Mouse (Mus musculus): ENCODE data around the gene Dohh. TPM values are rescaled to one million over a fixed set of nuclear protein-coding genes. Genes with fewer than 3 reads are reported as not detected.

The Dohh gene
- total RNA-seq, 2 experiments from 2014 or later: 50.3 to 52.2 TPM

DNA sequence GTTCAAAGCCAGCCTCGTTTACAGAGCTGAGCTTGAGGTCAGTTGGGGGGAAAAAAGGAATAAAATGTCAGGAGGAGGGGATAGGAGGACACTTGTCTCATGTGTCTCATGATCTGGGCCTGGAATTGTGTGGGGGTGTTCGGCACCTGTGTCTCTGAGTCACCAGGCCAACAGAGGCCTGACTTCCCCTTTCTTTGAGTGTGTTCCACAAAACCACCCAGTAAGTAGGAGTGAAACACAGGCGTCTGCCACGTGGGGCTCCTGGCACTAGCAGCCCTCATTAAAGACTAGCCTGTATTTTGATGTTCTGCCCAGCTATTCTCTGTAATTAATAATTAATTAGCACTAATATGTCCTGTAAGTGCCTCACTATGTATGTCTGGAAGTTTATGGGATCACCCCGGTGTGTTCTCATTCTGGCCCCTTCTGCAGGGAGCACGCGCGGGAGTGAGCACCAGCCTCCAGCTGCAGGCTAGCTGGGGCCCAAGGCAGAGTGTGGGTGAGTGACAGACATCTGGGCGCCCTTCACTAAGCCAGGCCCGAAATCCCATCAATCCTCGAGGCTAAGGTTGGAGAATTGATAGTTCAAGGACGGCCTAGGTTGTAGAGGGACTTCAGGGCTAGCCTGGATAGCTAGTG lies 27.8 kb upstream of the Dohh start:
- intact Hi-C loops (cut with DNase I): no loop called here
- no peak for DNase-seq

DNA sequence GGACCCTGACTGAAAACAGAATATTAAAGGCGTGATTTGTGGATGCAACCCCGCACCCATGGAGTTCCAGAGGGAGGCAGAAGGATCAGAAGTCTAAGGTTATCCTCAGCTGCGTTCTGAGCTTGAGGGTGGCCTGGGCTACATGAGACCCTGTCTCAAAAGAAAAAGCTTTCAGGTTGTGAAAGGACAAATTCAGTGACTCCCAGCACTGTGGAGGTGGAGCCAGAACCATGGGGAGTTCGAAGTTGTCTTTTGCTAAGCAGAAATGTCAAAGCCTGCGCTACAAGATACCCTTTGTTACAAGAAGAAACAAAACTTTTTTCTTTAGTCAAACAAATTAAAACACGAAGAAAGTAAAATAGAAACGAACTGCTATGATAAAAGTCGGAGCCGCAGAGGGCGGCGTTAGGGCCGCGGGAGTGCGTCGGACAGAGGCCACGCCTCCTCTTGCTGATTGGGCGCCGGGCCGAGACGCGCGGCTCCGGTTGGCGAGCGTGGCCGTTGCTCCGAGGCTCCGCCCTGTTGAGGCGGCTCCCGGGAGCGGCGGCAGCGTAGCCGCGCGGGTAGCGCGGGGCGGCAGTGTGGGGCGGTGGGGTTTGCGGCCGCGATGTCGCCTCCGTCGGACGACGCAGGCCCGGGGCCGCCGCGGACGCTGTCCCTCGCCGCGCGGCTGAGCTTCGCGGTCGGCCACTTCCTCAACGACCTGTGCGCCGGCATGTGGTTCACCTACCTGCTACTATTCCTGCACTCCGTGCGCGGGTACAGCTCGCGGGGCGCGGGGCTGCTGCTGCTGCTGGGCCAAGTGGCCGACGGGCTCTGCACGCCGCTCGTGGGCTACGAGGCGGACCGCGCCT lies 27.0 kb upstream of the Dohh start, which contains the start of gene Mfsd12:
Gene Mfsd12, plus strand, starts transcription at position 501 of the 854 bp plus-strand sequence.
- intact Hi-C loops (cut with DNase I): no loop called here
- peak; percentile 92 to 93 for DNase-seq

DNA sequence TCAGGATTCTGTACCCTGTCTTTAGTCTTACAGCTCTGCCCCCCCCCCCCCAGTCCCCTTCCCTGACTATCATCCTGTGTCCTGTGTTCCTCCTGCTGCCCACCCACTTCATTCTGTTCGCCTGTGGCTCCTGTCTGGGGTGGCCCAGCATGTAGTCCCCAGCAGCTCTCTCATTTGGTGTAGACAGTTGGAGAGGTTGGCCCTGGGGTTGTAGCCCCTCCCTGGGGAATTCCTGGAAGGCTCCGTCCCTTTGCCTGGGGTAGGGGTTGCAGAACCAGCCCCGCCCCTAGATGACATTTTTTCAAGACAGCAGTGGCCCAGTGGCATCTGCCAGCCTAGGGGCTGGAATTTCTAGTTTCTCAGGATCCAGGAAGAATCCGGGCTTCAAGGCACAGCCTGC lies 26.0 kb upstream of the Dohh start:
- intact Hi-C loops (cut with DNase I): no loop called here
- no peak for DNase-seq

DNA sequence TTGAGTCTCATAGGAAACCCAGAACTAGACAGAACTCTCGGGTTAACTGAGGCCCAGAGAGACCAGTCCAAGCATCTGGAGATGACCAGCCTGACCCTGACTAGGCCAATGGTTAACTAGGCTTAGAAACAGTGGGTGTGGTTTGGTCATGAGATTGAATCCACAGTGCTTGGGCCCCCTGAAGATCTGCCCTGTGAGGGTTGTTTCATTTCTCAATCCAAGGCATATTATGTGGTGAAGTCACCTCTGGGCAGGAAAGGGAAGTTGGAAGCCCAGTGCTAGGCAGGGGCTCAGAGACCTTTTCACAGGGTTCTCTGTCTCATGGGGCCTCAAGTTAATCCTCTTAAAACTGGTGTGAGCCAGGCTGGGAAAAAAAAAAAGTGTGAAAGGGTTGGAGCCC lies 25.4 kb upstream of the Dohh start:
- intact Hi-C loops (cut with DNase I): no loop called here
- DNase-seq: no peak

DNA sequence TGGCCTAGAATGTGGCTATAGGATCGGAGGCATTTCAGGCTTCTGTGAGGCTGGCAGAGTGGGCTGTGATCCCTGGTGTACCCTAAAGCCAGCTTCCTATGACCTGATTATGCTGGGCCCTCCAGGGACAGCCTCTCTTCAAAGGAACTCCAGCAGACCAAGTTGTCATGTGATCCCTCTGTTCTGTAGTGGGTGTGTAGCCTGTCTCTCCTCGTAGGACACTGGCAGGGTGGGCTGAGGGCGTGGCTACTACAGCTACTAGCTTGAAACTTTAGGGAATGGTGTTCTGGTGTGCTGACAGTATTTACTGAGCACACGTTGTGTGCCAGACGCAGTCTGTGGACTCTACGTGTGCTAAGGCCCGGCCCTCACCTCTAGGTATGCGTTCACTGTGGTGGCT lies 23.5 kb upstream of the Dohh start:
- intact Hi-C loops (cut with DNase I): no loop called here
- DNase-seq: no peak

DNA sequence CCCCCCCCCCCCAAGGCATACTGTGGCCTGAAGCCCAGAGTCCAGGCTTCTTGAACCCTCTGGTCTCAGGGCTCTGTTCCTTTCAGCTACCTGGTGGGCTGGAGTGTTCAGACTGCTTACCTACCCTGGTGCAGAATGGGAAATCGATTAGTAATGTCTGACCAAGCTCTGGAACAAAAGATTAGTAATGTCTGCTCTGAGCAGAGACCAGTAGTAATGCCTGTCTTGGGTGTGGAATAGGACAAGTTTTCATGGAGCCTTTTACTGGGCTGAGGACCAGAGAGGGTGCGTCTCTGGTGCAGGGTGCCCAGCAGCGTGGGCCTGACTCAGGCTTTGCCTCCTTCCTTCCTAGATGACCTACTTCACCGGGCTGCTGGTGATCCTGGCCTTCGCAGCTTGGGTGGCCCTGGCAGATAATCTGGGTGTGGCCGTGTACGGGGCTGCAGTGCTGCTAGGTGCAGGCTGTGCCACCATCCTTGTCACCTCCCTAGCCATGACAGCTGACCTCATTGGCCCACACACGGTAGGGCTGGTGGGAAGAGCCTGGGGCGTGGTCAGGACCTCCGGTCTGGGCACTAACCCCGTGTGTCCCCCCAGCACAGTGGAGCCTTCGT lies 21.8 kb upstream of the Dohh start:
- intact Hi-C loops (cut with DNase I): no loop called here
- no peak for DNase-seq

DNA sequence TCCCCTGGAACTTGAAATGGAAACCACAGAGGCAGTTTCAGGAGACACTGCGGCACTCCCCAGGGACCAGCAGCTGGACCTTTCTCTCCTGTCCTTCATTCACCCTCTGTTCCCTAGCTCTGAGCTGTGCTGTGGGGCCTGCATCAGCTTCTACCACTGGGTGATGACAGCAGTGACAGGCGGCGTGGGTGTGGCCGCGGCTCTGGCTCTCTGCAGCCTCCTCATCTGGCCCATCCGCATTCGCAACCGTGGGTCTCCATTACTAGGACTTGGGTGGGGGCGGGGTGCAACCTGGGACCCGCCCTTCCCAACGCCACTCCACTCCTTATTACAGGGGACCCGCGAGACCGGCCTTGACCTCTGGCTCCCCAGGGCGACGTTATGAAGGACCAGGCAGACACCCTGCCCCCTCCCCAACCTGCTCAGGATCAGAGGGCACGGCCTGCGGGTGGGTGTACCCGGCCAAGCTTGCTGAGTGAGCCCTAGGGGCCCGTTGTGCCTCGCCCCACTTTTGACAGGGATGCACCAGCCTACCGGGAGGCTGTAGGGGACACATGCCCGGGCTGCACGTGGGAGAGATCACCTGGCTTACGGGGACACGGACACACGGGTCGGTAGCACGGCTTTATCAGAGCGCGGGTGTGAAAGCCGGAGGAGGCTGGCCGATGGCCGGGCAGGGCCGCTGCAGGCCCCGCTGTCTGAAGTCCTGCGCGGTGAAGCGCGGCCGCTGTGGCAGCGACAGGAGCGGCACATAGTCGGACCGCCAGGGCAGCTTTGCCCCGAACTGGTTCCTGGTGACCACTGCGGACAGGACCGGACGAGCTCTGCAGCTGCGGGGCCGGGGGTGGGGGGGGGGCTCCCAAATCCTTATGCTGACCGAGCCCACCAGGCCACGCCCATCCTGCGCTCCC lies 20.5 kb upstream of the Dohh start:
- intact Hi-C loops (cut with DNase I): no loop called here
- DNase-seq: peak in 1 of 2 experiments; percentile 33

DNA sequence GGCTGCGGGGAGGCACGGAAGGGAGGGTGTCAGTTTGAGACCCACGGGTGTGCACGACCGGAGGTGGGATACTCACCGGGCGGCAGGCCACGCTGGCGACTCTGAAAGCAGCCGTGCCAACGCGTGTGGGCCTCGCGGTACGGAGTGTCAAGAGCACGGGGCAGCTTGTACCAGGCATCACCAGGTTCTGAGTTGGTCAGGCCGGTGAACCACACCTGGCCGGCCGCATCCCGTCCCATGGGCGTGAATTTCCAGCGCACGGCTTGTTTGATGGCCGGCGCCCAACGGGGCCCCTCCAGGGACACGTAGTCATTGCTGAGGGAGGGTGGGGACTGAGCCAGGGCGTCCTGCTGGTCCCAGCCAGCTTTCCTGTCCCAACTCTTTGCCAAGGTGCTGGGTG lies 19.6 kb upstream of the Dohh start:
- peak in 1 of 2 experiments; percentile 49 for DNase-seq
- intact Hi-C loops (cut with DNase I): no loop called here

DNA sequence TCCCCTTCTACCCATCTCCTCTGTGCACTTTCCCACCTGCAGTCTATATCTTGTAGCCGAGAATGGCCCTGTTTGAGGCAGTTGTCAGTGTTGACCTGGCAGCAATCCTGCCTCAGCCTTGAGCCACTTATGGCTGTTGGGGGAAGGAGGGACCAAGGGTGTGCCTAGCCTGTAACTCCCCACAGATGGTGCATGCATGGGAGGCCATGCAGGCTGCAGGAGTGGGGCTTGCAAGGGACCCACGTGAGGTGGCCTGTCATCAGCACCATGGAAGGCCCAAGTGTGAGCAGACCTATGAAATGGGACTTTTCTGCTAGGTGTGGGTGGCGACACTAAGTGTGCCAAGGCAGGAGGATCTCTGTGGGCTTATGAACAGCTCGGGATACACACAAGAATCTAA lies 19.2 kb upstream of the Dohh start:
- intact Hi-C loops (cut with DNase I): no loop called here
- DNase-seq: no peak

DNA sequence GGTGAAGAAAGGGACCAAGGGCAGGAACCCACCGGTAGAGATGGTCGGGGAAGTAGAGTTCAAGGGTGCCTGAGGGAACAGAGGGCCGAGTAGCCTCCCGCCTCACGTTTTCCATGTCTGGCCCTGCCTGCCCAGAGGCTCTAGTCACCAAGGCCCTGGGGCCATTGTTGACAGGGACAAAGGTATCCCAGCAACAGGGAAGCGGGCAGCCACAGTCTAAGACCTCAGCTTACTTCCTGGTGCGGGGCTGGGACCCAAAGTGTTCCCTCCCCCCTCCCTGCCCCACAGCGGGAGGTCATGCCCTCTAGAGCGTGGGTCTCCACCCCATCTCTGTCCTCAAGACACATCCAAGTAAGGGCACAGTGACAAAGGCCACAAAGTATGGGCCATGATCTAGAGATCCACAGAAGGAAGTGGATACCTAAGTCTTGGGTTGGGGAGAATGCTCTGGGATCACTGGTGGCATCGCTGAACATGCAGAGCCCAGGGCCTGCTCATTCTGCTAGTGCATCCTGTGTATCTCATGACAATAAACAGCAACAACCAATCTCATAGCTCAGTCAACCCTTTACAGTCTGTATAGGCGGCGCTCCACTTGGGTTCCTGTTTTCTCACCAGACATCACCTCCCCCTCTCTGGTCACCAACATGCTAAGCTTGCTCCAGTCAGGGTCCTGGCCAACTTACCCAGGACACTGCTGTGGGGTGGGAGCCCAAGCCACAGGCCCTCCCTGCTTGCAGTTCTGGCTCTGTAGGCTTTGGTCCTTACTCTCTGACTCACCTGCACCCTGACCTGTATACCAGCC lies 18.4 kb upstream of the Dohh start, which contains the start of gene 4930404N11Rik:
Gene 4930404N11Rik, minus strand, starts transcription at position 145 of the 805 bp plus-strand sequence.
- intact Hi-C loops (cut with DNase I): no loop called here
- DNase-seq: no peak

DNA sequence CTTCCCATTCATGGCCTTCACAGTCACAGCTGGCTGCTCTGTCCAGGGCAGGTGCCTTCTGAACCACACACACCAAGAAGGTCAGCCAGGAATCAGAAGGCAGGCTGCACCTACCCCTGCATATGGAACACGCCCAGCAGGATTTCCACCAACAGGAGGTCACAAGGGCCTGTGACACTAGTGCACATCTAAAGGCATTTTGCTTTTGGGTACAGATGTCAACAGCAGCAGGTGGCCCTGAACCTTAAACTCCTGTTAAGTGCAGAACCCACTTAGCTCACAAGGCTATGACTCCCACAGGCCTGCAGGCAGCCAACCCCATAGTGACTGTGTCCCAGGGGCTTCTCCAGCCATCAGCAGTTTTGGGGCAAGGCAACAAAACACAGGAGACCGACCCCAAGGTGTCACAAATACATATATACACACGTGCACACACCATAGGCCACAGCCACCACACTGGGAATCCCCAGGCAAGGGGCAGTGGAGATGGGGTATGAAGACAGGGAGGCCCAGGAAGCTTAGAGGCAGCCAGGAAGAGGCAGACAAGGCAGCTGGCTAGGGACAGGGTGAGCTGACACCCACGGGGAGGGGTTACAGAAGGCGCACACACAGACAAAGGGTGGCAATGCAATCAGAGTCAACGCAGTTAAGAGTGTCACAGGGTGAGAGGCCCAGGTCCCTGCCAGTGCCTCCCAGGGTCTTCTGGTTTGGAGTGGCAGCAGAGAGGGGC lies 17.6 kb upstream of the Dohh start:
- no peak for DNase-seq
- intact Hi-C loops (cut with DNase I): no loop called here

DNA sequence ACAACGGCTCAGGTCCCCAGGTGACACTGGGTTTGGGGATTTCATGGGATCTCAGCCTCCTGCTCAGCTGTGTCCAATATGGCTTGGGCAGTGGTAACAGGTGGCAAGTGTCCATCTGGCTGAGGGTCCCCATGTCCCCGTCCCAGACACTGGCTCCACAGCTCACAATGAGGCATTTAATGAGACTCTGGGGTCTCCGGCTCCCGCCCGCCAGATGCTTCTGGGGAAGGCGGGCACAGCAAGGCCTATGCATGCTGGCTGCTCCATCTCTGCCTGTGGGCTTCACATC lies 17.1 kb upstream of the Dohh start:
- intact Hi-C loops (cut with DNase I): no loop called here
- no peak for DNase-seq

DNA sequence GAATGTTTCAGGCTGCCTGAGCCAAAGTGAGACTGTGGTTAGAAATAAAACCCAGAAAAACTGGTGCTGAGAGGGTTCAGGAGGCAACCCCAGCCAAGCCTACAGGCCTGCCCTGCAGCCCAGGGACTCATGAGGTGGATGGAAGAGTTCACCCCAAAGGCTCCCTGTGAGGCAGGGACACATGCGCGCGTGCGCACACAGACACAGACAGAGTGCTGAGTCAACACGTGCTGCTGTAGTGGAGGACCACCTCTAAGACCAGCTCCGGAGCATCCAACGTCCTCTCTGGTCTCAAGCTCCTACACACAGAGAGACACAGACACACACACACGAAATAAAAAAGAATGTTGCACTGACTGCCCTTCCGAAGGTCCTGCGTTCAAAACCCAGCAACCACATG lies 8.9 kb upstream of the Dohh start:
- DNase-seq: no peak
- intact Hi-C loops (cut with DNase I): no loop called here

DNA sequence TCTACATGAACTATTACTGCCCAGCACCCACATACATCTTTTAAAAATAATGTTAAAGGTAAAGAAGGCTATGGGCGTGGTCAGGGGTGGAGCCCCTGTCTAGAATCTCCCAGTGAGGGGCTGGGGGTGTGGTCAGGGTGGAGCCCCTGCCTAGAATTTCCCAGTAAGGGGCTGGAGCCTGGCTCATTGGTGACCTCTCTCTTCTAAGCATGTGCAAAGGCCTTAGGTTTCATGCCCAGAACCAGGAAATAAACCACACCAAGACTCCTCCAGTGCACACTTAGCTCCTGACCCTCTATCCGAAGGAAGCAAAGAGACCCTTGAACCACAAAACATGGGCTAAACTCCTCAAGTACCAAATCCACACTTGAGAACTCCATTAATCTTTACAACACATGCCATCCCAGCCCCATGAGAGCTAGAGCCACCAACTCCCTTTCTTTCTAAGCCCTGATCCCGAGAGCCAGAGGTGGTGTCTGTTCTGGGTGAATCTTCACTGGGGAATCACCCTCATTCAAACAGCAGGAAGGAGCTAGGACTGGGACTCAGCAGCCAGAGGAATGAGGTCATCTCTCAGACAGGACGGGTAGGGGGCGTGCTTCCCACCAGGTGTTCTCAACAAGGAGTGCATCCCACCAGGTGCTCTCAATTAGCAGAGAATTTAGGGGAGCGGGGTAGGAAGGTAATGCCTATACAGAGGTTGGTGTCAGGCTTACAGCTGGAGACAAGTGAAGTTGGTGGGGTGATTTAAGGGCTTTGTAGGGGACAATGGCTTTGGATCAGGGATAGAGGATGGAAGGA lies 7.5 kb upstream of the Dohh start:
- intact Hi-C loops (cut with DNase I): no loop called here
- DNase-seq: no peak

DNA sequence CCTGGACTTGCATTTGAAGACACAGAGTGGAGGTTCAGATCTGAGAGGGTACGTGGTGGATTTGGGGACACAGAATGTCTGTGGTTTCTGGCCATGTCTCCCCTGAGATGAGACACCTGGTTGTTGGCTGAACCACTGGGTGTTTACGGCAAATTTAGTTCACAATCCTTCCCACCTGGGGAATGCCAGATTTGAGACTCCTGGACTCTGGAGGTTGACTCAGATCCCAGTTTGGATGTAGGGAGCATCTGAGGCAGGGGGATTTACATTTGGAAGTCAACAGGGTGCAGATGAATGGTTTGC lies 6.9 kb upstream of the Dohh start:
- intact Hi-C loops (cut with DNase I): no loop called here
- no peak for DNase-seq

DNA sequence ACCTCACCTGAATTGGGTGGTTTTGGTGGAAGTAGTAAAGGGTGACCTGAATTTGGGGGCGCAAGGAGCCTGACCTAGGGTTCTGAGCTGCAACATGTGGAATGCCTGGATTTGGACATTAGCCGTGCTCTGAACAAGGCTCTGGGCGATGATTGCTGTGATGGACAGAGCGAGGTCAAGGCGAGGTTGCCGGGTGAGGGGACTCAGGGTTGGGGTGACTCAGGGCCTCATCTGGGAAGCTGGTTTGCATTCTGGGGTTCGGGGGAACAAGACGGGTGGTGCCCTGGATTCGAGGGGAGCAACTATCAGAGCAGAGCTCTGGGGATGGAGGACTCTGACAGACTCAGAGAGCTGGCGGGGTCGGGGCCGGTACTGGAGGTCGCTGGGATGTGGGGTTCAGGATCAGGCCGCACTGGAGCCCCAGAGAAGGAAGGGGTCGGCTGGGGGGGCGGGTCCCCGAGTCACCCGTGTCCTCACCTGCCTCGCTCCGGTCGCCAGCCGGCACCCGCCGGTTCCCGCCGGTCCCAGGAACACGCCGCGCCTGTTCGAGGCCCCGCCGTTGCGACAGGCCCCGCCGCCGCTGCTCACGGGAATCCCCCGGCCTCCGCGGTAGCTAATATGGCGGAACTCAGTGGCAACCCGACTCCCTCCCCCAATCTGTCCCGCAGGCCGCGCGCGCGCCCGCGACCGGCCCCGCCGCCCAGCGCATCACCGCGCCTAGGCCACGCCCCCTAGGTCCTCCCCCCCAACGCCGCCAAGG lies 6.3 kb upstream of the Dohh start, which contains the start of gene Fzr1:
Gene Fzr1, minus strand, starts transcription at position 724 of the 760 bp plus-strand sequence.
- peak in 1 of 2 experiments; percentile 36 for DNase-seq
- intact Hi-C loops (cut with DNase I): no loop called here

DNA sequence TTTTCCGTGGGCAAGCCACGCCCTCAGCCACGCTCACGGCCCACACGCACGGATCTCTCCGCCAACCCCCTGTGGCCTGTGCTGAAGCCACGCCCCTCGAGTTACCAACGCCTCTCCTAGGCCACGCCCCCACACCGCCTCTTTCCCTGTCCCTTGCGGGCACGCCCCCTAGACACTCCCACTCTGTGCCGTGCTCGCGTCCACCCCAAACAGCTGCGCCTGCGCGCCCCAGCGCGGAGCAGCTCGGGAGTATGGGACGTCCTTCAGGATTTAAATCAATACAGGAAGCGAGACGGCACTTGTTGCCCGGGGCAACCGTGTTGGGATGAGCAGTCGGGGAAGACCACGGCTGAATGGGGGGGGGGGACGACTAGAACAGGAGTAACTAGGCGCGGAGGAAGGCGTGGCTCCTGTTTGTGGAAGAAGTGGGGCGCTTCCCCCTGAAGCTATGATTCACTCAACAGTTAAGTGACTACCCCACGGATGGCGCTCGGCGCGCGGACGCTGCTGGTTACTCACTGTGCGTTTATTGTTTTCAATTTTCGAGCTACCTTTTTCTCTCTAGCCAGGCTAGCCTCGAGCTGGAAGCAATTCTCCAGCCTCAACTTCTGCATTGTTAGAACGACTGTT lies 5.6 kb upstream of the Dohh start:
- intact Hi-C loops (cut with DNase I): no loop called here
- peak; percentile 100 for DNase-seq
